Mouse (Mus musculus): Measurements from ENCODE around the gene Rbbp7.

The Rbbp7 gene

DNA sequence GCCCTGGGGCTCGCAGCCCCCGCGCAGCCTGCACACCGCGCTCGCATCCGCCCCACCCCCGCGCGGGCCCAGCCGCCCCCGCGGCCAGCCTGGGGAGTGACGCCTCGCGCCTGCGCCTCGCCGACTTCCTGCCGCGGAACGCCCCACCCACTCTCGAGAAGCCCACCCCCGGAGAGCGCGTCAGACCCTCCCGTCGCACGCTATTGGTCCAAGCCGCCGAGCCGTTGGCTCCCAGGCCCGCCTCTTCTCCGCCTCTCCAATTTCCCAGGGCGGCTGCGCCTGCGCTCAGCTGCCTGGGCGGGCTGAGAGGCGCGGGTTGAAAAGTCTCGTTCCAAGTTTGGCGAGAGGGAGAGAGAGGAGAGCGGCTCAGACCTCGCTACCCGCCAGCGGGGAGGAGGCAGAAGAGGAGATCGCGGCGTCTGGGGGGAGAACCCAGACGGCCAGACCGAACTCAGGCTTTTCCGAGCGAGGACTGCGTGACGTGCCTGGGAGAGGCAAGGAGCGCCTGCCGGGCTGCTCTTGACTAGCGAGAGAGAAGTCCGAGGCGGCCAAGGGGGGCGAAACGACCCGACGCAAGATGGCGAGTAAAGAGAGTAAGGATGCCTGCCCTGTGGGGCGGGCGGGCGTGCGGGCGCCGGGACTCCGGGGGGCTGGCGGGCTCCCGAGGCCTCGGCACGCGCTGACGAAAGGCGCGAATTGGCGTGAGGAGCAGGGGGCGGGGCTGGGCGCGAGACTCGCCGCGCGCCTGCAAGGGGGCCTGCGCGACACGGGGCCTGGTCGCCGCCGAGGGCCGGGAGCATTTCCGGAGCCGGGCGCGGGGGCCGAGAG is at the start of gene Rbbp7:
Rbbp7 (plus strand) TSS at position 288 of the 828 bp plus-strand sequence.
- DNase-seq (ENCODE audit: low read depth, low spot score), result peak; percentile 89

DNA sequence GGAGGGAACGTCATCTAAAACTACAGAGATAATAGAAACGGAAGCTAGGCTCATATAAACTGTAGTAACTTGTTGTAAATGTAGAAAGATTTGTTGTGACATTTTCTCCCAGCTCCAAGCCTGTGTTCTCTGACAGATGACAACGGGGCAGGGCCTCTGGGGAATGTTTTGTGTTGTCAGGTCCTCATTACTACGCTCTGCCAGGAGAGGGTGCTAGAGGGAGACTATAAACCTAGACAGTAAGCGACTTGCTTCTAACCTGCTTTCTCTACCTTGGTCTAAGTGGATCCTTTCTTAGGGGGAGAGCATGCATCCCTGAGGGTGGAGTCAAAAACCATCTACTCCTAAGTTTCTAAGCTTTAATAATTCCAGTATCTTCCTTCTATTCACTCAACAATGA is 42.4 kb upstream of the Rbbp7 start:
- peak; percentile 74 for DNase-seq (ENCODE audit: low read depth, low spot score)

GRCm38 (mm10) chrX:162719615-162720014 is 40.6 kb upstream of the Rbbp7 start:
- DNase-seq (ENCODE audit: low read depth, low spot score), result peak; percentile 58

DNA sequence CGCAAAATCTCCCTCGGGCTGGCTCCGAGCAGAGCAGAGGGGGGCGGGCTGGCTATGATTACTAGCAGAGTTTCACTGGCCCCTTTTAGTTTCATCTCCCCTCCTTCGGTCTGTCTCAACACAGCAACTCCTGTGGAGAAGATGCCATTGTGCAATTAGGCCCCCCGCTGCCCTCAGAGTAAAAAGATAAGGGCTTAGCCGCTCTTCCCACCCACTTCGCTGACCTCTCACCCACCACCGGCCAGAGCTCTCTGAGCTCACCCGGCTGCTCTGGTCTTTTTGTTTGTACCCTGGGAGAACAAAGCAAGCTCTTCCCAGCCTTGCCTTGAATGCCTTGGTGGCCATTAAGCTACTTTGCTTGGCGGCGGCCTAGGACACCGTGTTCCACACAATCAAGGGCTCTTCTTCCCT is 32.8 kb upstream of the Rbbp7 start:
- peak; percentile 57 for DNase-seq (ENCODE audit: low read depth, low spot score)

GRCm38 (mm10) chrX:162727795-162728194 is 32.4 kb upstream of the Rbbp7 start:
- no peak for DNase-seq (ENCODE audit: low read depth, low spot score)

GRCm38 (mm10) chrX:162728228-162728627 is 32.0 kb upstream of the Rbbp7 start:
- no peak for DNase-seq (ENCODE audit: low read depth, low spot score)

DNA sequence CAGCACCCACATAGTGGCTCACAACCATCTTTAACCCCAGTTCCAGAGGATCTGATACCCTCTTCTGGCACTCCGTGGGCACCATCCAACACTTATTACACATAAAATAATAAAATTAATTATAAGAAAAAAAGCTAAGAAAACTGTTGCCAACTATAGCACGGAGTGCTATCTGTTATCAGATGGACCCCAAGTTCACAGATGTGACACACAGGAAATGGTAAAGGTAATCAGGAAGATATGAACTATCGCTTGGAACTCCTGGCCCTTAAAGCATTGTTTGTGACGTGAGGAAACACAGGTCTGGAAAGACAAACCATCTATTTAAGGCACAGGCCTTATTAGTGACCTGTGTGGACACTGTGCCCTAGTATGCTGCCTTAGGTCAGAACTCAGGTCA is 30.2 kb upstream of the Rbbp7 start:
- DNase-seq (ENCODE audit: low read depth, low spot score), result no peak

GRCm38 (mm10) chrX:162734997-162735929 is 24.9 kb upstream of the Rbbp7 start:
- DNase-seq (ENCODE audit: low read depth, low spot score), result peak; percentile 73

DNA sequence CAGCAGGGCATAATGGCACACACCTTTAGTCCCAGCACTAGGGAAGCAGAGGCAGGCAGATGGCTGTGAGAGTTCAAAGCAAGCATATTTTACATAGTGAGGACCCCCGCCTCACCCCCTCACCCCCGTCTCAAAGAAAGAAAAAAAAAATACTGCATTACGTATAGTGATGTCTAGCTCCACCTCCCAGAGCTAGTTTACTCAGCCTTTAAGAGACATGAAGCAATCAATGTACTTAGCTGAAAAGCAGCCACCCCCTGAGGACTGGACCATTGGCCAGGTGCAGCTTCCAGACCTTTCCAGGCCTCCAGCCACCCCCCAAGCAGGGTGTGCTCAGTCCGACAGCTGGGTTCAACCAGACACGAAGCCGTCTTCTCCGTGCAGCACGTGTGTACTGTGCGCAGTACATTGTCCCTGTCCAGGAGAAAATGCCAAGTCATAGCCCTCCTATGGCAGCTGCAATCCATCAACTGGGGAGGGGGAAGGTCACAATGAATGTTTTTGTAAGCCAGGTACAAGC is 24.0 kb upstream of the Rbbp7 start:
- peak; percentile 50 for DNase-seq (ENCODE audit: low read depth, low spot score)

- no peak for DNase-seq (ENCODE audit: low read depth, low spot score)
Observed at GRCm38 (mm10) chrX:162748696-162749420, 11.3 kb upstream of the Rbbp7 start.

DNA sequence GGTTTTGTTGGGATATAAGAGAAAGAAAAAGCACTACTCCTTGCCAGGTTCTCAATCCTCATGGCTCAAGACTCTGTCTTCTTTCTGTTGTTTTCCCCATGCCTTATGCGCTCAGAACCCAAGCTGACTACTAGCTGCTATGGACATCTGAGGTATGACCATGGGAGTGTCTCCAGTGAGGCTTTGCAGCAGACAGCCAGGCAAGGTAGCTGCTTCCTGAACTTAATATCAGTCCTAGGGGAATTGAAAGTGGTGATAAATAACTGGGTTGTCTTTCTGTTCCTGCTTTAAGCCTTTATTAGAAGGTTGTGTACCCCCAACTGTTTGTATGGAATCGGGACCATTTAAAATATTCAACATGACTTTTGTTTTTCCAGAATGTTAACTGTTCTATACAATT is 7.8 kb upstream of the Rbbp7 start:
- no peak for DNase-seq (ENCODE audit: low read depth, low spot score)

GRCm38 (mm10) chrX:162754314-162754713 is 5.9 kb upstream of the Rbbp7 start:
- no peak for DNase-seq (ENCODE audit: low read depth, low spot score)

DNA sequence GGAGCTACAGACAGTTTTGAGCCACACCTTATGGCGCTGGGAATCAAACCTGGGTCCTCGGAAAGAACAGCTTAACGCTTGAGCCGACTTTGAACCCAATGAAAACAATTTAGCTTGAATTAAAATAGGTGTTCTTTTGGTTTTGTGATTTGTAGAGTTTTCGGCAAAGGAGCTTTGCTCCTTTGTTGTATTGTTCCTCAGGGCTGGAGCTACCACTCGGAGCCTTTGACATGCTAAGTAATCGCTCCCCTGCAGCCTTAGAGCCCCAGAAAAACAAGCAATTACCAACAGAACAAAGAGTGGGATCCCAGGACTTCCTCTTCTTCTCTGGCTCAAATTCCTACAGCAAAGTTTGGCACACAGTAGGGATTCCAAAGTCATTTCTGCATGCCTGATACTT is 4.1 kb upstream of the Rbbp7 start:
- DNase-seq (ENCODE audit: low read depth, low spot score), result peak; percentile 92

- DNase-seq (ENCODE audit: low read depth, low spot score), result peak; percentile 81
Observed at GRCm38 (mm10) chrX:162759251-162760114, 719 bp upstream of the Rbbp7 start.

GRCm38 (mm10) chrX:162760958-162761515 is 835 bp downstream of the Rbbp7 start:
- DNase-seq (ENCODE audit: low read depth, low spot score), result peak; percentile 45

- DNase-seq (ENCODE audit: low read depth, low spot score), result peak; percentile 26
Observed at GRCm38 (mm10) chrX:162761716-162762395, 1.7 kb downstream of the Rbbp7 start.

- DNase-seq (ENCODE audit: low read depth, low spot score), result peak; percentile 65
Observed at GRCm38 (mm10) chrX:162770726-162771125, 10.5 kb downstream of the Rbbp7 start.

GRCm38 (mm10) chrX:162788372-162788771 is 28.2 kb downstream of the Rbbp7 start:
- no peak for DNase-seq (ENCODE audit: low read depth, low spot score)

GRCm38 (mm10) chrX:162791392-162791791 is 31.2 kb downstream of the Rbbp7 start:
- DNase-seq (ENCODE audit: low read depth, low spot score), result peak; percentile 12

DNA sequence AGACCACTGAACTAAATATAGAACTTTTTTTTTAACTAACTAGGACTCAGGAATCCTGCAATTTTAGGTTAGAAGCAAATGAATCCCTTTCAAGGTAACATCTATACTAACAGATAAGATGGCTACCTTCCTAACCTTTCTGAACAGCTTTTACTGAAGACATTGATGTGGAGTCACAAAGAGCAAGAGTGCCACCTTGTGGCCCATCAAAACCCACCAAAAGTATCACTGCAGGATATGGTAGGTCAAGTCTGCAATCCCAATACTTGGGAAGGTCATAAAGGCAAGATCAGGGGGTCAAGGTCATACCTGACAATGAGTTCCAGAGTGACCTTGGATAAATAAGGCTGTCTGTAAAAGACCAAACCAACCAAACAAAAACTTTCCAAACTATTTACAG is 40.2 kb downstream of the Rbbp7 start:
- DNase-seq (ENCODE audit: low read depth, low spot score), result peak; percentile 86

Data from R1 (cell line).